Mouse (Mus musculus) heart, embryonic 16.5 days (tissue): ENCODE measurements at regions not wholly inside any gene's neighbourhood (a gene's known extent, or its start where the extent isn't known, plus 50 kb on each side); places are given as distances from the start of the nearest gene placed in this dataset.

Source experiments
- ATAC-seq: fragments of 200-750 bp; cut with Nextera tagmentation; replicated peaks from 2 replicates; pipeline ENCODE4 v1.8.0; 2017; ENCODE audit warnings: moderate number of reproducible peaks; ENCODE audit not compliant: insufficient read depth, low FRiP score; ENCODE audit errors: extremely low read depth
- H3K27ac ChIP-seq: fragments of 300-500 bp; sonication (generic); 2 replicates; pipeline ENCODE4 v1.5.1; 2014; ENCODE audit warnings: mild to moderate bottlenecking, low read length, control low read depth, moderate library complexity
- H3K27me3 ChIP-seq: fragments of 300-500 bp; sonication (generic); 2 replicates; pipeline ENCODE4 v1.6.1; 2014; ENCODE audit warnings: low read length, mixed read lengths; ENCODE audit not compliant: control insufficient read depth, insufficient read depth
- H3K36me3 ChIP-seq: fragments of 300-500 bp; sonication (generic); 2 replicates; pipeline ENCODE4 v1.6.1; 2014; ENCODE audit not compliant: control insufficient read depth, insufficient read depth
- H3K4me1 ChIP-seq: fragments of 300-500 bp; sonication (generic); 2 replicates; pipeline ENCODE4 v1.6.1; 2014; ENCODE audit warnings: low read length, mixed read lengths; ENCODE audit not compliant: control insufficient read depth, insufficient read depth
- H3K4me2 ChIP-seq: fragments of 300-500 bp; sonication (generic); 2 replicates; pipeline ENCODE4 v1.6.1; 2014; ENCODE audit warnings: low read depth, mild to moderate bottlenecking, control low read depth, low read length
- H3K4me3 ChIP-seq: fragments of 300-500 bp; sonication (generic); 2 replicates; pipeline ENCODE4 v1.5.1; 2014; ENCODE audit warnings: mild to moderate bottlenecking, control low read depth, low read length
- H3K9ac ChIP-seq: fragments of 300-500 bp; sonication (generic); 2 replicates; pipeline ENCODE4 v1.6.1; 2014; ENCODE audit warnings: low read length, control low read depth
- H3K9me3 ChIP-seq: fragments of 300-500 bp; sonication (generic); replicated peaks from 2 replicates; pipeline ENCODE4 v1.6.1; 2016; ENCODE audit warnings: low read length; ENCODE audit not compliant: control insufficient read depth
- WGBS: fragments of 180-500 bp; shearing (Covaris S2); extraction: QIAGEN DNeasy Blood & Tissue Kit; methylation state at CpG from one replicate; pipeline ENCODE4 v1.1.7; 2014; 5-methylcytosine and 5-hydroxymethylcytosine counted together

DNA sequence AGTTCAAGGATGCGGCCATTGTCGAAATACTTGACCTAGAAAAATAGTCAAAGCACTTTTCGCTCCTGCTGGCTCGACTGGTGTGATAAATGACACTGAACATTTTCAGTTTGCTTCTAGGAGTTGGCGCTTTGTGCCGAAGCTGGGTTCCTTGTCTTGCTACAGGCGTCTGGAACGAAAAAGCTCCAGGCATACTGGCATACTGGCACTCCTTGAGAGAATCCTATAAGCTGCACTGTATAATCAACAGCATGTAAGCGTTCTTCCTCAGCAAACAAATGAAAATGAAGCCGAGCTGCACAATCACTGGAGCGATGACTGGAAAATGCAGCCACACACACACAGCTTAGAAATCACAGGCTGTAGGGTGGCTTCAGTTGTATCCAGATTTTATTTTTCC is 464.9 kb upstream of the Gm10295 start:
- no peak overlapping the region for H3K4me2 ChIP-seq
- no peak overlapping the region for H3K27ac ChIP-seq
- H3K4me3 ChIP-seq, result no peak overlapping the region
- WGBS, result 77% methylated on average over 11 of the region's 11 CpGs
- H3K36me3 ChIP-seq, result no peaks in the 10 kb centered on the region
- H3K9ac ChIP-seq, result no peak overlapping the region
- H3K27me3 ChIP-seq, result no peaks in the 10 kb centered on the region
- no peaks in the 10 kb centered on the region for H3K4me1 ChIP-seq
- no peaks in the 10 kb centered on the region for H3K9me3 ChIP-seq
- no peak for ATAC-seq

- no peaks in the 10 kb centered on the region for H3K9me3 ChIP-seq
- H3K4me2 ChIP-seq, result no peak overlapping the region
- no peak overlapping the region for H3K9ac ChIP-seq
- H3K4me3 ChIP-seq, result no peak overlapping the region
- H3K27me3 ChIP-seq, result no peaks in the 10 kb centered on the region
- no peak overlapping the region for H3K27ac ChIP-seq
- H3K36me3 ChIP-seq, result no peaks in the 10 kb centered on the region
- no peak for ATAC-seq
- WGBS, result 37% methylated on average over 7 of the region's 7 CpGs
- no peaks in the 10 kb centered on the region for H3K4me1 ChIP-seq
Measured at GRCm38 (mm10) chr7:71794201-71794600, 442.9 kb upstream of the Gm10295 start.

DNA sequence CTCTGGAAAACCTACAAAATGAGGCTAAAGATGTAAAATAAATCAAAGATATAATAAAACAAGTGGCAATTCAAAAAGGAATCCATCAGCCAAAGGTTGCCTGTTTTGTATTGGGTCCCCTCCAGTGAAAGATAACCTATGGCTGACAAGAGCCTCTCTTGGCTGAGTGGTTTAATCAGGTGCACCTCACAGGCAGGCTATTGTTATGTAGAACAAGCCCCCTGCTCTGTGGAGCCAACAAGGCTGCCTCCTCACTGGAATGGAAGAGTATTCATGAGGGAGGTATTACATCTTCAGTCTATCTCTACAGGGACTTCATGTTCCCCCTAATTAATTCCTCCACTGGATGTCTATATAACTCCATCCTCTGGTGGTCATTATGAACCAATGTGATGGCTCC is 437.1 kb upstream of the Gm10295 start:
- Histone ChIP-seq H3K27me3 (no peaks in the 10 kb centered on the region), H3K4me2 (no peak overlapping the region), H3K27ac (no peak overlapping the region), H3K36me3 (no peaks in the 10 kb centered on the region), H3K4me3 (no peak overlapping the region), H3K9ac (no peak overlapping the region), H3K9me3 (no peaks in the 10 kb centered on the region), H3K4me1 (no peaks in the 10 kb centered on the region)
- no peak for ATAC-seq

- H3K4me3 ChIP-seq, result no peak overlapping the region
- no peaks in the 10 kb centered on the region for H3K4me1 ChIP-seq
- no peak overlapping the region for H3K27ac ChIP-seq
- 73% methylated on average over 4 of the region's 4 CpGs for WGBS
- H3K9me3 ChIP-seq, result no peaks in the 10 kb centered on the region
- no peaks in the 10 kb centered on the region for H3K36me3 ChIP-seq
- no peak overlapping the region for H3K4me2 ChIP-seq
- H3K9ac ChIP-seq, result no peak overlapping the region
- H3K27me3 ChIP-seq, result no peaks in the 10 kb centered on the region; the same call in 1 of the 2 replicates
- ATAC-seq, result no peak
Measured at GRCm38 (mm10) chr7:71782496-71782895, 431.2 kb upstream of the Gm10295 start.

DNA sequence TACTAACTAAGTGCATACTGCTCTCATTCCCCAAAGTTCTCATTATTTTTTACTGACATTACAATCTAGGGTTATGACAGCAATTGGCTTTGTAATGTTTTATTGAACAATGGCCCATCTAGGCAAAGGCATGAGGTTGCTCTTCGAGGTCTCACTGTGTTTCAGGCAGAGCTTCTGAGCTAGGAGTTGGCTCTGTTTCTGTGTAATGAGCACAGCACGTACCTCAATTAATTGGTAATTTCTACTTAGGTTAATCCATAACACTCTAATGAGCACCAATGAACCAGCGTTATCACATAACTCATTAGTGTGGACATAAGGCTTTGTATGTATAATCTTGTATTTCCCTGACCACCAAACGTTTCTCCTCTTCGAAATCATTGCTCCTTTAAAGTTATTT is 398.6 kb upstream of the Gm10295 start:
- Histone ChIP-seq H3K27ac (no peak overlapping the region), H3K4me2 (no peak overlapping the region), H3K9ac (no peak overlapping the region), H3K27me3 (no peaks in the 10 kb centered on the region), H3K4me3 (no peak overlapping the region), H3K4me1 (no peaks in the 10 kb centered on the region), H3K36me3 (no peaks in the 10 kb centered on the region), H3K9me3 (no peaks in the 10 kb centered on the region)
- 78% methylated on average over 5 of the region's 5 CpGs for WGBS
- no peak for ATAC-seq

GRCm38 (mm10) chr7:71746118-71746897 is 395.0 kb upstream of the Gm10295 start:
- Histone ChIP-seq H3K27me3 (no peaks in the 10 kb centered on the region), H3K27ac (no peak overlapping the region), H3K4me3 (no peak overlapping the region), H3K4me2 (no peak overlapping the region), H3K9me3 (no peaks in the 10 kb centered on the region), H3K4me1 (no peaks in the 10 kb centered on the region), H3K9ac (no peak overlapping the region), H3K36me3 (no peaks in the 10 kb centered on the region)
- 77% methylated on average over 7 of the region's 7 CpGs for WGBS
- ATAC-seq, result no peak

DNA sequence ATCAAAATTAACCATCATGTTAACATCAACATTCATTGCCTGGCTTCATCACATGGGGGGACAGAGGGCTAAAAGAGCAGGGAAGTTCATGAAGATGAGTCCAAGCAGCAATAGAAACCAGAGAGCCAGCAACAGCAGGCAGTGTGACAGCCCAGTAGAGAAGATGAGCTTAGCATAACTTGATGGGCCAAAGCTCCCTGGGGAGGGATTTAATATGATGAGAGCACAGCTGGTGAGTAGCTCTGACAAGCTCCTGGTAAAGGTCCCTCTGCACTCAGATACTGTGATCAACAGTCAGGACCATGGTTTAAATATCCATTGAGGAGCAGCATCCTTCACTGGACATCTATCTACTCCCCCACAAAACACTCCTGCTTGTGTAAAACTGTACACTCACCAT is 377.2 kb upstream of the Gm10295 start:
- Histone ChIP-seq H3K4me2 (no peak overlapping the region), H3K27ac (no peak overlapping the region), H3K27me3 (no peaks in the 10 kb centered on the region), H3K36me3 (no peaks in the 10 kb centered on the region), H3K9ac (no peak overlapping the region), H3K9me3 (no peaks in the 10 kb centered on the region), H3K4me1 (no peaks in the 10 kb centered on the region), H3K4me3 (no peak overlapping the region)
- ATAC-seq, result no peak

DNA sequence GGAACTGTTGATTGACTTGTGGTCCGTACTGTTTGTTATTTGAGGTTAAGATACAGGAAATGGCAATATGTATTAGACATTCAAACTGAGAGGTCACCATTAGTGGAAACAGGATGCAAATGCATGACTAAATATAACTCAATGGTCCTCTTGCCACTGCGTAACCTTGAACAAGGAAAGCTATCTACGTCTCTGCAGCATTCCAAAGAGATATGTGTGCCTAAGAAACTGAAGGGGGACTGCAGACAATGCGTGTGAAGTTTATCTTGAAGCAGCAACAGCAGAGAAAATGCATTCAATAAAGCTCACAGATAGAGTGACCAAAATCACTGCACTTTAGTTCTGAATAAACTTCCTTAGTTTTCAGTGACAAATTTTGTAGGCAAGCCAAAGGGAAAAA is 356.9 kb upstream of the Gm10295 start:
- ATAC-seq, result no peak
- Histone ChIP-seq H3K4me1 (peaks cover 15% of the 10 kb centered on the region; the same call in 1 of the 2 replicates), H3K4me2 (no peak overlapping the region), H3K36me3 (no peaks in the 10 kb centered on the region), H3K27ac (no peak overlapping the region), H3K9ac (no peak overlapping the region), H3K4me3 (no peak overlapping the region), H3K9me3 (no peaks in the 10 kb centered on the region), H3K27me3 (0 out of 2 replicates have a peak, but pooled peaks cover 2% of the 10 kb centered on the region)
- 23% methylated on average over 4 of the region's 4 CpGs for WGBS

DNA sequence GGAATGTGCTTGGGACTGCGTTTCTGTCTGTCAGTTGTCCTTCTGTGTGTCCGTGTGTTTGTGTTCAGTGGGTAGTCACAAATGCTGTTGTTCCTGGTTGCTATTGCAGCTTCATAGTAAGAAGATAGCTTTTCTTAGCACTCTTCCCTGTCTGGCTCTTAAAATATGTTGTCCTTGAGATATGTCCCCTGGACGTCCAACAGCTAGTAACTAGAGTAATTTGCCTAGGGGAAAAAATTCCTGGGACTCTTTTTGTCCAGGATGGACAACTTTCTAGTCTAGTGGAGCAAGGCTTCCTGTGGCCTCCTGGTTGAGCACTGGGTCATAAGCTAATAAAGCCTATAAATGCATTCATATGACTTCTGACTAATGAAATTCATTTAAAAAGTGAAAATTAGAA is 354.9 kb upstream of the Gm10295 start:
- H3K4me3 ChIP-seq, result no peak overlapping the region
- no peak for ATAC-seq
- peak overlapping the region; percentile 57; the same call in 1 of the 2 replicates for H3K27ac ChIP-seq
- H3K4me1 ChIP-seq, result peaks cover 15% of the 10 kb centered on the region; the same call in 1 of the 2 replicates
- H3K4me2 ChIP-seq, result peak overlapping the region; percentile 75
- 0 out of 2 replicates have a peak, but pooled peaks cover 2% of the 10 kb centered on the region for H3K27me3 ChIP-seq
- no peaks in the 10 kb centered on the region for H3K9me3 ChIP-seq
- H3K9ac ChIP-seq, result no peak overlapping the region; the same call in 1 of the 2 replicates
- H3K36me3 ChIP-seq, result no peaks in the 10 kb centered on the region
- 43% methylated on average over 3 of the region's 3 CpGs for WGBS
